Mouse (Mus musculus) left cerebral cortex, postnatal 36 days (tissue): ENCODE measurements around the gene Spdl1. TPM values are rescaled to one million over a fixed set of nuclear protein-coding genes. Genes with fewer than 3 reads are reported as not detected.

Experiments
- DNase-seq, 2 experiments: peaks; one replicate each; pipeline ENCODE4 v3.0.0; 2021 to 2022; ENCODE audit warnings: low spot score in 2 of 2, mixed read lengths in 1 of 2
- intact Hi-C: fragments of 180-260 bp; cut with DNase I; formaldehyde crosslinking; loops from one replicate; pipeline ENCODE4 v1.15.1; 2025
- total RNA-seq, 2 experiments: library from RNA; stranded (reverse); gene quantifications; 2 replicates each; pipeline ENCODE4 v1.2.3; 2021

Spdl1 gene
- total RNA-seq, 2 experiments from 2014 or later, result 0.25 TPM

- no peak for DNase-seq
- intact Hi-C loops, result no loop called here
These were observed 64.0 kb downstream of the Spdl1 start for GRCm38 (mm10) chr11:34769396-34769795.

DNA sequence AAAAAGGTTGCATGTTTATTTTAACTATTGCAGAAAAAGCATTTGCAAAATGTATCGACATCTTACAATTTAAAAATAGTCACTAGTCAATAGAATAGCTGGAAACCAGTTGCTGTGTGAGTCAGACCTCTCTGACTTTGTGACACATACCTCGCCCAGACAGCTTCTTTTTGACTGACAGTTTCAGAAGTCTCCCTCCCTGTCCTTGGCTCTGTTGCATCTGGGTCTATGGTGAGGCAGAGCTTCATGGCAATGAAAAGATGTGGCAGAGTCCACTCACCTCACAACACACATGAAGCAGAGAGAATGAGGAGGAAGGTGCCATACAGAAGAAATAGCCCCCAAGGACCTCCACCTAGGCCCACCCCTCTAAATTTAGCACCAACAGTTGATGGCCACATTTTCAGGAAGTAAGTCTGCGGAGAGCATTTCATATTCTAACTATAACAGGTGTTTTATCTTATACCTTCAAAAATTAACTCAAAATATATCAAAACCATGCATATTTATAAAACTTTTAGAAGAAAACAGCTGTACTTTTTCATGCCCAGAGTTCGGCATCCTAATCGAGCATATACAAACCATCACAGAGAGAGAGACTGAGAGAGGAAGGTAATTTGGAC lies 69.6 kb downstream of the Spdl1 start:
- intact Hi-C loops, result no loop called here
- DNase-seq, result no peak

- intact Hi-C loops, result no loop called here
- DNase-seq, result no peak
These were observed 70.8 kb downstream of the Spdl1 start for GRCm38 (mm10) chr11:34762570-34763127.

DNA sequence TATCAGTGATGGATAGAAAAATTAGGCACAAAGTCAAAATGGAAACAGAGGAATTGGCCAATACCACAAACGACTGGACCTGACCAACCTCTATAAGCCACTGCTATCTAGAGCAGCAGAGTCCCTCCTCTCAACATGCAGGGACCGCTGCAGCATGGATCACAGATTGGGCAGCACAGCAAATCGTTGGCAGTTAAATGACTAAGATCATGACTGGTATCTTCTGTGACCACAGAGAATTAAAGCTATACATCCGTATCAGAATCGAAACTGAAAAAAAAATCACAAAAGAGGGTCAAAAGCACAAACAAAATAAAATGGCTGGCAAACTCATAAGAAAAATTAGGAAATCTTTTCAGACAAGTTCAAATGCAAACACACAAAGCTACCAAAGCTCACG lies 71.3 kb downstream of the Spdl1 start:
- intact Hi-C loops, result no loop called here
- no peak for DNase-seq

- intact Hi-C loops, result no loop called here
- no peak for DNase-seq
These were observed 73.9 kb downstream of the Spdl1 start for GRCm38 (mm10) chr11:34759582-34759981.

Other genes starting within 250 kb of the Spdl1 start
- gene Dock2, start 49.7 kb downstream of the Spdl1 start, total RNA-seq, result 1 to 10 TPM; 2.5 to 4.1 TPM